Mouse (Mus musculus): ENCODE results near the gene Mpv17l2. TPM values are rescaled to one million over a fixed set of nuclear protein-coding genes. Genes with fewer than 3 reads are reported as not detected.

Mpv17l2 gene
- polyA plus RNA-seq, 1 experiment from 2014 or later, result 44.9 TPM

DNA sequence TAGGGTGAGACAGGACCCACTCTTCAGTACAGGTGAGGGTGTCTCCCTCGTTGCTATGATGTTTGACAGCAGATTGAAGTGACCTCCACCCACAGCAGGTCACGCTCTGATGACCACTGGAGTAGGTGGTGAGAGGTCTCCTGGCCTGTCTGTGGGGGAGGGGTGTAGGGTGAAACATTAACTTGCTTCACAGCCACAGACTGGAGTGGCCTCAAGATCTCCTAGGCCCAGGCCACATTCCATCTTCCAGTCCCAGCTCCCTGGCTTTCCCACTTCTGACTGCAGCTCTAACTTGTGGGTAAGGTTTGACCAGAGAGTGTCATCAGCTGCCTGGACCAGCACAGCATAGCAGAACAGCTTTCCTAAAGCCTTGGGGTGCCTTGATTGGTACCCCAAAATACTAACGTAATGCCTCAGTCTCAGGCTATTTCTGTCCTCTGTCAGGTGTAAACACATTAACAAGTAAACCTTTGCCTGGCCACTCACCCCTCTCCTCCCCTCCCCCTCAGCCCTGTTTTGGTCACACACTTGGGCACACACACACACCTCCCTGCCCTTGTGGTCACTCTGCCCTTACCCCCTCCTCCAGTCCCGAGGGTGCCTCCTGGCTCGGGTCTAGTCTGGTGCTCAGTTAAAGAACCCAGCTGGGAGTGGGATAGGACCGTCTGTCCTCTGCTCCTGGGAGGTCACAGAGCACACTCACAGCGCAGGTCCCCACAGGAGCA is 37.1 kb downstream of the Mpv17l2 start, which contains the start of gene Pde4c:
Gene Pde4c, plus strand, starts transcription at position 235 of the 725 bp plus-strand sequence.
- H3K4me1 ChIP-seq (replicated peaks), result no peaks in the 10 kb centered on the region
- H3K4me3 ChIP-seq, result no peak within 1 kb of the TSS
- no peak within 1 kb of the TSS for H3K27ac ChIP-seq (replicated peaks)
- H3K4me2 ChIP-seq, result no peak within 1 kb of the TSS
- H3K36me3 ChIP-seq, result no peaks in the 10 kb centered on the region
- ATAC-seq (ENCODE audit: low FRiP score, low read depth), result no peak
- peaks cover 11% of the 10 kb centered on the region for H3K27me3 ChIP-seq
- WGBS, result 60% methylated on average over 7 of the region's 7 CpGs
- no peak within 1 kb of the TSS for H3K9ac ChIP-seq
- no peaks in the 10 kb centered on the region for H3K9me3 ChIP-seq

DNA sequence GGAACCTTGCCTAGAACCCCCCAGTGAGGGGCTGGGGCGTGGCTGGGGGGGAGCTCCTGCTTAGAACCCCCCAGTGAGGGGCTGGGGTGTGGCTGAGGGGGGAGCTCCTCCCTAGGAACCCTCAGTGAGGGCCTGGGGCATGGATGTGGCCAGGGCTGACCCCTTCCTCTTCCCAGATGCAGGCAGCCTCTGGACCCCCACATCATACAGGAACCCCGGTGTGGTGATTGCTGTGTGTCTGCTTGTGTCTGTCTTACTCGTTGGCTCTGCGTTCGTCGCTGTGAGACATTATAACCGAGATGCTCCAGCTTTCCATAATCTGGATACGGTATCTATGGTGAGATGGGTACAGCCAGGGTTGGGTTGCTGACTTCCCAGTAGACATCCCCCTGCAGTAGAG is 39.1 kb downstream of the Mpv17l2 start:
- no peak overlapping the region for H3K9ac ChIP-seq
- H3K4me2 ChIP-seq, result no peak overlapping the region
- ATAC-seq (ENCODE audit: low FRiP score, low read depth), result no peak
- no peak overlapping the region for H3K4me3 ChIP-seq
- 91% methylated on average over 8 of the region's 8 CpGs for WGBS
- no peaks in the 10 kb centered on the region for H3K36me3 ChIP-seq
- no peaks in the 10 kb centered on the region for H3K4me1 ChIP-seq (replicated peaks)
- no peak overlapping the region for H3K27ac ChIP-seq (replicated peaks)
- H3K9me3 ChIP-seq, result no peaks in the 10 kb centered on the region
- H3K27me3 ChIP-seq, result no peaks in the 10 kb centered on the region

DNA sequence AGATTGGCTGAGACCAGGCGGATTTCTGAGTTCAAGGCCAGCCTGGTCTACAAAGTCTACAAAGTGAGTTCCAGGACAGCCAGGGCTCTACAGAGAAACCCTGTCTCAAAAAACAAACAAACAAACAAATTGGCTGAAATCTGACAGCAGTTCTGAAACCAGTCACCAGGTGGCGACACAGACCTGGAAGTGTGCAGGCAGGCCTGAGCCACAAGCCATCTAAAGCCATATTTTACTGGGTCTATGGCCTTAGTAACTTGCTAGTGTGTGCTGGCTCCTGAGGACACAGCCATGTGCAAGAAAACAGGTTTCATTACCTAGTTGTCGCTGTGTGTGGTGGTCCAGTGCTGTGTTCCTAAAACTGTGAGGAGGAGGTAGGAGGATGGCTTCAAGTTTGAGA is 40.0 kb downstream of the Mpv17l2 start:
- 7% methylated on average over 3 of the region's 3 CpGs for WGBS

DNA sequence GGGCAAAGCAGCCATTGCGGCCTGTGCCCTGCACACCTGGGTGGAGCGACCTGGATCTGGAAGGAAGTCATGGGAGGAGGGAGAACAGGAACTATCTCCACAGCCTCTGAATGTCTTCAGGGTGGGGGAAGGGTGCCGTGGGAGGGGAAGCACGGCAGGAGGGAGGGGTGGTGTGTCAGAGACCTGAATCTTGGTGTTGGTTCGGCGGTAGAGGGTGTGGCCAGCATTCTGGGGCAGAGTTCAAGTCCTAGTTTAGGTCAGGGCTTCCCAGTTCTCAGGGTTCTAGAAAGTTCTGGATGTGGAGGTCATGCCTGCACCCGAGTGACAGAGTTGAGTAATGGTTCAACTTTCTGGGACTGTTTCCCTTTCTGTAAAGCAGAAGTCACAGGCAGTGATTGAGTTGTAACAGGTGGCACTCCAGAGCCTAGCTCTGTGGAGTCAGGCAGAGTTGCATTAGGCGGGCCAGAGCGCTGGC is 40.9 kb downstream of the Mpv17l2 start:
- 69% methylated on average over 9 of the region's 9 CpGs for WGBS
- no peak overlapping the region for H3K4me2 ChIP-seq
- no peak for ATAC-seq (ENCODE audit: low FRiP score, low read depth)

More for the DNA sequence above, 40.0 kb downstream of the Mpv17l2 start:
- no peaks in the 10 kb centered on the region for H3K27me3 ChIP-seq
- no peak overlapping the region for H3K4me2 ChIP-seq
- no peak overlapping the region for H3K4me3 ChIP-seq
- no peaks in the 10 kb centered on the region for H3K4me1 ChIP-seq (replicated peaks)
- peak; percentile 74 for ATAC-seq (ENCODE audit: low FRiP score, low read depth)
- H3K36me3 ChIP-seq, result no peaks in the 10 kb centered on the region
- H3K9me3 ChIP-seq, result no peaks in the 10 kb centered on the region
- no peak overlapping the region for H3K27ac ChIP-seq (replicated peaks)
- no peak overlapping the region for H3K9ac ChIP-seq

DNA sequence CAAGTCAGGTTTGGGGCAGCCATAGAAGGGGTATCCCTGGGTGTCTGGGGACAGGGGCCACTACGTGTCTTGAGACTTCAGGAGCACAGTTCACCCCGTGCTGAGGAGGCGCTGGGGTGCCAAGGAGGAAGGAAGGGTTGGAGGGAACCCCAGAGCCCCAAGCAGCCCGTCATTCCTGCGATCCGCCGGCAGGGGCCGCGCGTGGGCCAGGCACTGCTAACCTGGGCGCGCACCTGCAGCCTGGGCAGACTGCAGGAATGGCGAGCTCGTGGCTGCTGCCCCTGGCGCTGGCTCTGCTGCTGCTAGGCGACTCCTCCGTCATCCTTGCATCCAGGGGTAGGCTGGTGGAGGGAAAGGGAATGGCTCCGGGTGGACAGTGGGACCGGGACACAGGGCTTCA is 42.4 kb downstream of the Mpv17l2 start, which contains the start of gene Gm3336:
Gene Gm3336, plus strand, starts transcription at position 247 of the 400 bp plus-strand sequence.
- H3K4me2 ChIP-seq, result no peak within 1 kb of the TSS
- 1% methylated on average over 18 of the region's 19 CpGs for WGBS
- H3K27me3 ChIP-seq, result no peaks in the 10 kb centered on the region
- no peaks in the 10 kb centered on the region for H3K36me3 ChIP-seq
- no peak within 1 kb of the TSS for H3K9ac ChIP-seq
- no peak within 1 kb of the TSS for H3K27ac ChIP-seq (replicated peaks)
- no peak for ATAC-seq (ENCODE audit: low FRiP score, low read depth)
- no peaks in the 10 kb centered on the region for H3K9me3 ChIP-seq
- no peaks in the 10 kb centered on the region for H3K4me1 ChIP-seq (replicated peaks)
- no peak within 1 kb of the TSS for H3K4me3 ChIP-seq

More for the DNA sequence above, 40.9 kb downstream of the Mpv17l2 start:
- no peak overlapping the region for H3K9ac ChIP-seq
- H3K9me3 ChIP-seq, result no peaks in the 10 kb centered on the region
- no peaks in the 10 kb centered on the region for H3K27me3 ChIP-seq
- H3K36me3 ChIP-seq, result no peaks in the 10 kb centered on the region
- H3K4me3 ChIP-seq, result no peak overlapping the region
- no peak overlapping the region for H3K27ac ChIP-seq (replicated peaks)
- H3K4me1 ChIP-seq (replicated peaks), result no peaks in the 10 kb centered on the region

DNA sequence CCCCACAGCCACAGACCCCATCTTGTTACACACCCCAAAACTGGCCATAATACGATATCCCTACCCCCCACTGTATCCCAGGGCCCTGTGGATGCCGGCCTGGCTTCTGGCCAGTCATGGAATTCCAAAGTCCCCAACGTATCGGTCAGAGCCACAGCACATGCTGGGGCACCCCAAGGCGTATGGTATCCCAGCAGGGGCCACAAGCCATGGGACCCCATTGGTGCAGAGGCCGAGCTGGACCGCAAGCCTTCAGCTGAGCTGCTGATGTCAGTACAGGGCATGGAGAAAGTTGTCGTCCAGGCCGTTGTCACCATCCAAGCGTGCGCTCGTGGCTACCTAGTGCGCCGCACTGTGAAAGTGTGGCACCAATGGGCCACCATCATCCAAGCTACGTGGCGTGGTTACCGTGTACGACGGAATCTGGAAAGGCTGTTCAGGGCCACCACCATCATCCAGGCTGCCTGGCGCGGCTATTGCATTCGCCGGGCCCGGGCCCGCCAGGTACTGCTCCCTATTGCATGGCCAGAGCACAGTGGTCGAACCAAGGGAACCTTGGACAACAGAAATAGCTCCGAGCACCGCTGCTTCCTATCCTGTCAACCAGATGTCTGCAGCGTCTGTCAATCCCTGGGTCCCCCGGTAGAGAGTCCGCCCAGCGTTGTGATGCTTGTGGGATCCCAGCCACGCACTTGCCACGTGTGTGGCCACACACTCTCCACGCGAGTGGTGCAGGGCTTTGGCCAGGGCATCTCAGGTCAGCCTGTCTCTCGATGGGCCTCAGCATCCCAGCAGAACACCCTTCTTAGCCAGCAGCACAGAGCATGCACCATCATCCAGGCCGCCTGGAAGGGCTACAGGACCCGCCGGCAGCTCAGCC is 44.0 kb downstream of the Mpv17l2 start:
- Histone ChIP-seq H3K4me1 (replicated peaks) (no peaks in the 10 kb centered on the region), H3K4me3 (no peak overlapping the region), H3K9me3 (no peaks in the 10 kb centered on the region), H3K4me2 (no peak overlapping the region), H3K27me3 (no peaks in the 10 kb centered on the region), H3K36me3 (no peaks in the 10 kb centered on the region), H3K9ac (no peak overlapping the region), H3K27ac (replicated peaks) (no peak overlapping the region)
- WGBS, result 87% methylated on average over 40 of the region's 40 CpGs
- ATAC-seq (ENCODE audit: low FRiP score, low read depth), result no peak

DNA sequence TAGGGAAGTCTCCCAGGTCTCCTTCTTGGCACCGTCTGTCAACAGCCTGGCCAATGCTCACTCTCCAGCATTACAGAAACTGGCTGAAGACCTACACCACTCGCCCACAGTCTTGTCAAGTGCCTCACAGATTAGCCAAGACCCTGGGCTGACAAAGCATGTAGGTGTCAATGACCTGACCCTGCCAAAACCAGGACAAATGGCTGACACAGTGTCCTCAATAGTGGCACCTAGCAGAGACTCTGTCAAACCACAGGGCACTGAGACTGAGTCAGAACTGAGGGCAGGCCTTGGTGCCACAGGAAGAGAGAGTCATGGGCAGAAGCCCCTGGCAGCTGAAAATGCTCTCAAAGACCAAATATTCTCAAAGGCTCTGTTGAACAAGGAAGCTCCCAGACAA is 45.7 kb downstream of the Mpv17l2 start:
- Histone ChIP-seq H3K4me1 (replicated peaks) (no peaks in the 10 kb centered on the region), H3K27me3 (no peaks in the 10 kb centered on the region), H3K9ac (no peak overlapping the region), H3K4me2 (no peak overlapping the region), H3K9me3 (no peaks in the 10 kb centered on the region), H3K27ac (replicated peaks) (no peak overlapping the region), H3K4me3 (no peak overlapping the region), H3K36me3 (no peaks in the 10 kb centered on the region)
- WGBS, result 62% methylated on average over 2 of the region's 2 CpGs
- no peak for ATAC-seq (ENCODE audit: low FRiP score, low read depth)

DNA sequence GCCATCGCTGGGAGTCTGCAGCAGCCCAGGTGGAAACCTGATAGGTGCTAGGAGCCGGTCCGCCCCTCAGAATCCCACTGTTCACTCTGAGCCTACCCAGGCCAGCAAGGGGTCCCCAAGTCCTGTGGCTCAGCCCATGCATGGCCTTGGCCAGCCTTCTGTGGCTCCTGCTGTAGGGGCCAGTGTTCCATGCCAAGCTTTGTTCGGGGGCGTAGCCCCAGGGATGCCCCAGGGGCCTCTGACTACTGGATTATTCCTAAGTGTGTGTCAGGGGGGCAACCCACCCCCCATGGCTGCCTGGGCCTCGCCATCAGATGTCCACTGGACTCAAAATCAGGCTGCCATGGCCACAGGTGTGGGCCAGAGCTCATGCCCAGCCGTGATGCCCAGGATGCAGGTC is 46.8 kb downstream of the Mpv17l2 start:
- Histone ChIP-seq H3K4me1 (replicated peaks) (no peaks in the 10 kb centered on the region), H3K4me3 (no peak overlapping the region), H3K9me3 (no peaks in the 10 kb centered on the region), H3K9ac (no peak overlapping the region), H3K36me3 (no peaks in the 10 kb centered on the region), H3K27ac (replicated peaks) (no peak overlapping the region), H3K4me2 (no peak overlapping the region), H3K27me3 (no peaks in the 10 kb centered on the region)
- ATAC-seq (ENCODE audit: low FRiP score, low read depth), result no peak
- 75% methylated on average over 7 of the region's 7 CpGs for WGBS

DNA sequence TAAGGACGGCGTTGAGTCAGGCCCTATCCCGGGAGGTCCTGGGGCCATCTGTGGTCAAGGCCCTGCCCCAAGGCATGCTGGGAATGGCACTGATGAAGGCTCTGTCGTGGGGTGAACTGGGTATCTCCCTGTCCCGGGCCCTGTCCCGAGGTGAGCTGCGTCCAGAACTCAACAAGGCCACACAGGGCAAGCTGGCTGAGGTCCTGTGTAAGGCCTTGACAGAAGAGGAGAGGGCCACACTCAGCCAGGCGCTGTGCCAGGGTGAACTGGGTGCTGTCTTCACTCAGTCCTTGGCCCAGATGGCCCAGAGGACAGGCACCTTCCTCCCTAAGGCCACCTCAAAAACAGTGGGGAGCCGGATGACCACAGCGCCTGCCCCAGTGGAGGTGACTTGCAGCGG is 49.7 kb downstream of the Mpv17l2 start:
- no peak overlapping the region for H3K27ac ChIP-seq (replicated peaks)
- H3K9me3 ChIP-seq, result no peaks in the 10 kb centered on the region
- no peaks in the 10 kb centered on the region for H3K4me1 ChIP-seq (replicated peaks)
- H3K27me3 ChIP-seq, result no peaks in the 10 kb centered on the region
- no peak overlapping the region for H3K9ac ChIP-seq
- ATAC-seq (ENCODE audit: low FRiP score, low read depth), result no peak
- H3K4me3 ChIP-seq, result no peak overlapping the region
- no peak overlapping the region for H3K4me2 ChIP-seq
- 86% methylated on average over 11 of the region's 11 CpGs for WGBS
- H3K36me3 ChIP-seq, result no peaks in the 10 kb centered on the region

DNA sequence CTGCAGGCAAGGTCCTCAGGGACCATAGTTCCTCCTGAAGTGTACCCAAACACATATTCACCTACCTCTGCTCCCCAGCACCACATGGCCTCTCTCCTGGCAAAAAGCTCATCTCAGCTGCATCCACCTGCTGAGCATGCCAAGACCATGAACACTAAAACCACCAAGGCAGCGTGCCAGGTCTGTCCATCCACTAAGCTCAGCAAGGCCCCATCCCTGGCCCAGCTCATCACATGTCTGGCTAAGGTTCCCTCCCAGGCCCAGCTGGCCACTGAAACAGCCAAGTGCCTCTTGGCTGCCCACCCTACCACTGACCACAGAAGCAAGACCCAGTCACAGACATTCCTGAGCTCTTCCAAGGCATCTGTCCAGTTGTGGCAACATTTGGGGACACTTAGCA is 50.5 kb downstream of the Mpv17l2 start:
- no peak for ATAC-seq (ENCODE audit: low FRiP score, low read depth)
- H3K9me3 ChIP-seq, result no peaks in the 10 kb centered on the region
- H3K4me3 ChIP-seq, result no peak overlapping the region
- no peak overlapping the region for H3K9ac ChIP-seq
- H3K27me3 ChIP-seq, result no peaks in the 10 kb centered on the region
- H3K27ac ChIP-seq (replicated peaks), result no peak overlapping the region
- WGBS, result 86% methylated on average over 1 of the region's 1 CpGs
- H3K36me3 ChIP-seq, result no peaks in the 10 kb centered on the region
- no peak overlapping the region for H3K4me2 ChIP-seq
- no peaks in the 10 kb centered on the region for H3K4me1 ChIP-seq (replicated peaks)

DNA sequence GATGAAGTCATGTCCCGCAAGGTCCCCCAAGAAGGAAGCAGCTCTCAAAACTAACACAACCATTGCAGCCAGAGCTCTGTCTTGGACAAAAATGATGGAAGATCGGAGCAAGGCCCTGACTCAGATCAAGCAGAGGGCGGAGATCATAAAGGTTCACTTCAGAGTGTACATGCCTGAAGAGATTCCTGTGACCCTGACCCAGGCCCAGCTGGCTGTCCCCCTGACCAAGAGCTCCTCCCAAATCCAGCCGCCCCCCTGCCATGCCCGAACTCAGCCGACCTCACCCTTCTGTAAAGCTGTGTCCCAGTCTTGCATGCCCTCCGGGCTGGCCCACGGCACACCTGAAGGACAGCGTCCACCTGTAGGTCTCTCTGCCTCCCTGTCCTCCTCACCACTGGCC is 51.0 kb downstream of the Mpv17l2 start:
- Histone ChIP-seq H3K4me1 (replicated peaks) (no peaks in the 10 kb centered on the region), H3K4me2 (no peak overlapping the region), H3K36me3 (no peaks in the 10 kb centered on the region), H3K9me3 (no peaks in the 10 kb centered on the region), H3K9ac (no peak overlapping the region), H3K4me3 (no peak overlapping the region), H3K27me3 (no peaks in the 10 kb centered on the region), H3K27ac (replicated peaks) (no peak overlapping the region)
- no peak for ATAC-seq (ENCODE audit: low FRiP score, low read depth)
- WGBS, result 89% methylated on average over 9 of the region's 9 CpGs
